Mouse (Mus musculus) urinary bladder, adult 2 months (tissue): ENCODE data around the gene Spic. TPM values are rescaled to one million over a fixed set of nuclear protein-coding genes. Genes with fewer than 3 reads are reported as not detected.

Experiments used
- DNase-seq: peaks from one replicate; pipeline ENCODE4 v3.0.0; 2022; ENCODE audit warnings: low spot score
- polyA plus RNA-seq: library from polyadenylated mRNA; depleted of rRNA; stranded (reverse); fragments of >200 nt; gene quantifications from 2 replicates; pipeline ENCODE4 v1.2.3, GENCODE M21; 2012; rRNA removed

Gene Spic
- polyA plus RNA-seq, 1 experiment, result 0.59 TPM

- DNase-seq, result no peak
These were observed 39.4 kb downstream of the Spic start for GRCm38 (mm10) chr10:88645448-88645847.

GRCm38 (mm10) chr10:88631330-88631953 is 53.4 kb downstream of the Spic start:
- no peak for DNase-seq

- no peak for DNase-seq
These were observed 54.0 kb downstream of the Spic start for GRCm38 (mm10) chr10:88630663-88631329.

DNA sequence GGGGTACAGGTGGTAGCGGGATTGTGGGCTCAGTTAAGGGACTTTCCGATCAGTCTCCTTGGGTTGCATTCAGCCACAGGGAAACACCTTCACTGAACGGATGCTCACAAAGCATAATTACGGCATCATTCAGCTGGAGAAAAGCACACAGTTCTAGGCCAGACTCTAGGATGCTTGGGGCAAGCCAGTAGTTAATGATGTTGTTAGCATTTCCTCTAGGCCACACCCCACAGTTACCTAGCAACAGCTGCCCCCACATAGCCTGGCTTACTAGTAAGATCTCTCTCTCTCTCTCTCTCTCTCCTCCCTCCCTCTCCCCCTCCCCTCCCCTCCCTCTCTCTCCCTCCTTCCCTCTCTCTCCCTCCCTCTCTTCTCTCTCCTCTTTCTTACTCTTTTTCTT is 57.8 kb downstream of the Spic start:
- no peak for DNase-seq

GRCm38 (mm10) chr10:88626176-88626575 is 58.6 kb downstream of the Spic start:
- DNase-seq, result no peak

Other genes with a start within 250 kb of the Spic start
- 0.19 and 0.34 TPM in 2 replicates for gene Sycp3, start 225.4 kb downstream of the Spic start, polyA plus RNA-seq
- 40.4 and 50.6 TPM in 2 replicates for gene Chpt1, start 180.9 kb downstream of the Spic start, polyA plus RNA-seq
- 0.77 and 0.99 TPM in 2 replicates for gene Mybpc1, start 79.9 kb downstream of the Spic start, polyA plus RNA-seq
- 140 and 152 TPM in 2 replicates for gene Arl1, start 45.8 kb upstream of the Spic start, polyA plus RNA-seq
- gene Utp20, start 141.8 kb upstream of the Spic start, polyA plus RNA-seq, result 12.4 and 12.8 TPM in 2 replicates
- 0.03 and 0.06 TPM in 2 replicates for gene Slc5a8, start 201.0 kb upstream of the Spic start, polyA plus RNA-seq